Mouse (Mus musculus) olfactory bulb, adult 2 months (tissue): ENCODE results near the gene Tcea3. TPM values are rescaled to one million over a fixed set of nuclear protein-coding genes. Genes with fewer than 3 reads are reported as not detected.

Experiments used
- H3K27ac ChIP-seq: fragments of 200-500 bp; 2 replicates; pipeline ENCODE4 v1.5.1; 2012; ENCODE audit warnings: low read depth, low read length; ENCODE audit not compliant: insufficient read depth
- H3K4me1 ChIP-seq: fragments of 200-500 bp; 2 replicates; pipeline ENCODE4 v1.6.1; 2012; ENCODE audit warnings: low read length; ENCODE audit not compliant: control insufficient read depth, insufficient read depth
- H3K4me3 ChIP-seq: fragments of 200-500 bp; 2 replicates; pipeline ENCODE4 v1.5.1; 2012; ENCODE audit warnings: mild to moderate bottlenecking, low read depth, low read length, moderate library complexity; ENCODE audit not compliant: insufficient read depth
- CTCF ChIP-seq: fragments of 200-500 bp; IDR thresholded peaks from 2 replicates; pipeline ENCODE4 v1.5.1; 2012; ENCODE audit warnings: low read depth, mild to moderate bottlenecking, low read length, moderate library complexity; ENCODE audit not compliant: insufficient read depth
- POLR2A ChIP-seq: fragments of 200-500 bp; IDR thresholded peaks from 2 replicates; pipeline ENCODE4 v1.6.1; 2012; ENCODE audit warnings: mild to moderate bottlenecking, low read depth, low read length, moderate library complexity; ENCODE audit not compliant: insufficient read depth
- WGBS: fragments of 180-500 bp; shearing (Covaris S2); methylation state at CpG from one replicate; pipeline ENCODE4 v1.1.7; 2018; 5-methylcytosine and 5-hydroxymethylcytosine counted together
- polyA plus RNA-seq: library from polyadenylated mRNA; stranded (reverse); fragments of >200 nt; gene quantifications from 2 replicates; pipeline ENCODE4 v1.2.4, GENCODE M21; 2012; ENCODE audit warnings: low replicate concordance; ENCODE audit not compliant: missing spikeins, insufficient read depth, insufficient read length

The Tcea3 gene
- polyA plus RNA-seq, 1 experiment = not detected

DNA sequence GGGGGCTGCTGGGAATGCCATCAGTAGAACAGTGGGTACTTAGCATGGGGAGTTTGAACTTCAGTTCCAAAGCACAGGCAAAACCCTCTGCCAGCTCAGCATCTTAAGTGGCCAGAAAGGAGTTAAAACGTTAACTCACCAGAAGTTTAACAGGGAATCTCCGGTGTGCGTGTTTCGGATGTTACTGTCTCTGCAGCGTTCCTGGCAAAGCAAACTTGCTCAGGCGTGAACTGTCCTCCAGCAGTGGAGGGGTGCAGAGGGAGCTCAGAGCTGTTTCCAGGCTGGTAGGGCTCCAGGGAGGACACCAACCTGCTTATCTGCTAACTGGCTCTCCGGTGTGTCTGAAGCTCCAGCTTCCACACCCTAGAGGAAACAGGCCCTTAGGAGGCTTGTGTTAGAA is 48.4 kb downstream of the Tcea3 start:
- no peak for TF ChIP-seq POLR2A
- TF ChIP-seq CTCF = no peak
- H3K4me1 ChIP-seq = no peaks in the 10 kb centered on the region
- no peak overlapping the region for H3K27ac ChIP-seq
- 84% methylated on average over 7 of the region's 7 CpGs for WGBS
- H3K4me3 ChIP-seq = no peak overlapping the region

DNA sequence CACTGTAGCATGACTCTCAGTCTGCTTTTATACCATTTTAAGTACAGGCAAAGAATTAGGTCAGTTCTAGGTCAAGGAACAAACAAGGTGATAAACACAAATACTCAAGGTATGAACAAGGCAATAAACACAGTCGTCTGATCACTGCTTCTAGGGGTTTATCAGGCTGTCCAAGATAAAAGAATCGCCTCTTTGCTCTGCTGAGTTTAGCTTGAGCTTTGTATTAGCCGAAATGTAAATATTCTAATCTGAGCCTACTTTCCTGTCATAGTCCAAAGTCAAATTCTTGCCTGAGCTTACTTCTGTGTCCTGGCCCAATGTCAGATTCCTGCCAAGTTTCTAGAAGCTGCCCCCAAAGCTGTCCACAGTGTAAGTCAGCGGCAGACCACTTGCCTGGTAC is 54.9 kb downstream of the Tcea3 start:
- 77% methylated on average over 4 of the region's 4 CpGs for WGBS

GRCm38 (mm10) chr4:136304181-136304580 is 56.7 kb downstream of the Tcea3 start:
- H3K4me3 ChIP-seq = no peak overlapping the region
- TF ChIP-seq POLR2A (no peak), CTCF (no peak)
- no peak overlapping the region for H3K27ac ChIP-seq
- 16% methylated on average over 2 of the region's 2 CpGs for WGBS
- peaks cover 2% of the 10 kb centered on the region; the same call in 1 of the 2 replicates for H3K4me1 ChIP-seq

More for the DNA sequence above, 54.9 kb downstream of the Tcea3 start:
- Histone ChIP-seq H3K4me1 (peaks cover 2% of the 10 kb centered on the region; the same call in 1 of the 2 replicates), H3K4me3 (no peak overlapping the region), H3K27ac (no peak overlapping the region)
- TF ChIP-seq CTCF = no peak
- no peak for TF ChIP-seq POLR2A

DNA sequence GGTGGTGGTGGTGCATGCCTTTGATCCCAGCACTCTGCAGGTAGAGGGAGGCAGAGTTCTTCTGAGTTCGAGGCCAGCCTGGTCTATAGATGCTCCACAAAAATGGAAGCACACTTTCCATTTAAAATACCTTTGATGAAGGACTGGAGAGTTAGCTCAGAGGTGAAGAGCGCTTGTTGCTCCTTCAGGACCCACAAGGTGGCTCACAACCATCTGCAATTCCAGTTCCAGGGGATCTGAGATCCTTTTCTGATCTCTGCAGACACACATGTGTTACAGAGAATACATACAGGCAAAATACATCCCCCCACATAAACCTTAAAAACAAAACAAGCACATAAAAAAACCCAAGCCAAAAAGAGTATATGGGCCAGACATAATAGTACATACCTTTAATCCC is 60.8 kb downstream of the Tcea3 start:
- TF ChIP-seq CTCF (no peak), POLR2A (no peak)
- no peak overlapping the region for H3K4me3 ChIP-seq
- H3K4me1 ChIP-seq = peaks cover 9% of the 10 kb centered on the region
- WGBS = 66% methylated on average over 2 of the region's 2 CpGs
- H3K27ac ChIP-seq = no peak overlapping the region

GRCm38 (mm10) chr4:136309780-136310179 is 62.3 kb downstream of the Tcea3 start:
- TF ChIP-seq POLR2A = no peak
- TF ChIP-seq CTCF = no peak
- 17% methylated on average over 11 of the region's 11 CpGs for WGBS
- Histone ChIP-seq H3K27ac (no peak overlapping the region), H3K4me1 (peaks cover 7% of the 10 kb centered on the region), H3K4me3 (peak overlapping the region; percentile 67; the same call in 1 of the 2 replicates)

GRCm38 (mm10) chr4:136310229-136311041 is 62.9 kb downstream of the Tcea3 start, which contains the start of gene Hnrnpr:
Gene Hnrnpr, plus strand, starts transcription at chr4:136310942.
- under 1% methylated on average over 65 of the region's 65 CpGs for WGBS
- peaks cover 7% of the 10 kb centered on the region for H3K4me1 ChIP-seq
- peak; percentile 66 for TF ChIP-seq POLR2A
- no peak; the same call in 1 of the 2 replicates for TF ChIP-seq CTCF
- peak within 1 kb of the TSS; percentile 37 for H3K27ac ChIP-seq
- peak within 1 kb of the TSS; percentile 96 for H3K4me3 ChIP-seq

- WGBS = under 1% methylated on average over 81 of the region's 81 CpGs
- Histone ChIP-seq H3K4me3 (peak overlapping the region; percentile 96), H3K4me1 (peaks cover 7% of the 10 kb centered on the region), H3K27ac (no peak overlapping the region; the same call in 1 of the 2 replicates)
- TF ChIP-seq CTCF = no peak; the same call in 1 of the 2 replicates
- no peak; the same call in 1 of the 2 replicates for TF ChIP-seq POLR2A
Observed at GRCm38 (mm10) chr4:136311042-136311999, 63.8 kb downstream of the Tcea3 start.

GRCm38 (mm10) chr4:136312616-136313015 is 65.1 kb downstream of the Tcea3 start:
- Histone ChIP-seq H3K4me1 (peaks cover 7% of the 10 kb centered on the region), H3K27ac (no peak overlapping the region), H3K4me3 (no peak overlapping the region)
- 44% methylated on average over 4 of the region's 4 CpGs for WGBS
- TF ChIP-seq POLR2A (no peak), CTCF (no peak)
